Mouse (Mus musculus) limb, embryonic 14.5 days (tissue): Measurements from ENCODE around the gene Gm49393. TPM values are rescaled to one million over a fixed set of nuclear protein-coding genes. Genes with fewer than 3 reads are reported as not detected.

Source experiments
- ATAC-seq: fragments of 200-750 bp; cut with Nextera tagmentation; 2 replicates; pipeline ENCODE4 v1.8.0; 2017; ENCODE audit warnings: low read depth, moderate number of reproducible peaks, moderate TSS enrichment; ENCODE audit not compliant: low FRiP score
- DNase-seq: peaks from one replicate; pipeline ENCODE4 v3.0.0-alpha.2; 2015; ENCODE audit warnings: low spot score
- H3K27ac ChIP-seq: fragments of 300-500 bp; sonication (generic); replicated peaks from 2 replicates; pipeline ENCODE4 v1.5.1; 2014; ENCODE audit warnings: low read depth, mild to moderate bottlenecking, low read length, moderate library complexity, mixed read lengths
- H3K27me3 ChIP-seq: fragments of 300-500 bp; sonication (generic); 2 replicates; pipeline ENCODE4 v1.6.1; 2014; ENCODE audit warnings: low read length, mixed read lengths; ENCODE audit not compliant: control insufficient read depth, insufficient read depth
- H3K36me3 ChIP-seq: fragments of 300-500 bp; sonication (generic); 2 replicates; pipeline ENCODE4 v1.6.1; 2014; ENCODE audit warnings: mild to moderate bottlenecking, low read length, moderate library complexity, mixed read lengths; ENCODE audit not compliant: control insufficient read depth, insufficient read depth
- H3K4me1 ChIP-seq: fragments of 300-500 bp; sonication (generic); 2 replicates; pipeline ENCODE4 v1.6.1; 2014; ENCODE audit warnings: antibody characterized with exemption, low read length, mixed read lengths; ENCODE audit not compliant: control insufficient read depth, insufficient read depth
- H3K4me2 ChIP-seq: fragments of 300-500 bp; sonication (generic); replicated peaks from 2 replicates; pipeline ENCODE4 v1.6.1; 2014; ENCODE audit warnings: low read depth, mild to moderate bottlenecking, low read length, moderate library complexity; ENCODE audit not compliant: severe bottlenecking
- H3K4me3 ChIP-seq: fragments of 300-500 bp; sonication (generic); replicated peaks from 2 replicates; pipeline ENCODE4 v1.5.1; 2014; ENCODE audit warnings: low read length
- H3K9ac ChIP-seq: fragments of 300-500 bp; sonication (generic); 2 replicates; pipeline ENCODE4 v1.6.1; 2014; ENCODE audit warnings: mild to moderate bottlenecking, low read depth, low read length, moderate library complexity; ENCODE audit not compliant: severe bottlenecking
- H3K9me3 ChIP-seq: fragments of 300-500 bp; sonication (generic); 2 replicates; pipeline ENCODE4 v1.6.1; 2016; ENCODE audit warnings: low read length; ENCODE audit not compliant: control insufficient read depth
- POLR2A ChIP-seq: fragments of 200-500 bp; IDR thresholded peaks from 2 replicates; pipeline ENCODE4 v1.8.0; 2012; ENCODE audit warnings: inconsistent platforms, mild to moderate bottlenecking, moderate library complexity, borderline replicate concordance; ENCODE audit not compliant: insufficient read depth, insufficient read length; ENCODE audit errors: extremely low read depth
- WGBS: fragments of 180-500 bp; shearing (Covaris S2); extraction: QIAGEN DNeasy Blood & Tissue Kit; methylation state at CpG from one replicate; pipeline ENCODE4 v1.1.7; 2014; 5-methylcytosine and 5-hydroxymethylcytosine counted together
- polyA plus RNA-seq, 2 experiments: library from polyadenylated mRNA; depleted of rRNA in 1 of 2; stranded (reverse) in 1 of 2; unstranded in 1 of 2; fragments of >200 nt; fragmentation: Nextera tagmentation in 1 of 2; extraction: Ambion mirVana in 1 of 2; gene quantifications; 2 replicates each; pipeline versions ENCODE4 v1.2.1 to v1.2.3; 2012 to 2014

Gm49393 gene
- polyA plus RNA-seq, 2 experiments: not detected

- DNase-seq (no peak), ATAC-seq (no peak)
- no peak overlapping the region for H3K27ac ChIP-seq
- no peak overlapping the region for H3K9ac ChIP-seq
- H3K4me3 ChIP-seq: no peak overlapping the region
- no peaks in the 10 kb centered on the region for H3K4me1 ChIP-seq
- 80% methylated on average over 4 of the region's 4 CpGs for WGBS
- H3K27me3 ChIP-seq: no peaks in the 10 kb centered on the region
- H3K9me3 ChIP-seq: no peaks in the 10 kb centered on the region
- no peaks in the 10 kb centered on the region for H3K36me3 ChIP-seq
- no peak overlapping the region for H3K4me2 ChIP-seq
- no peak for TF ChIP-seq POLR2A
Measured at GRCm38 (mm10) chr13:60848241-60849120, 86.9 kb downstream of the Gm49393 start.

GRCm38 (mm10) chr13:60843153-60843552, 92.2 kb downstream of the Gm49393 start:
- H3K27me3 ChIP-seq: no peaks in the 10 kb centered on the region
- ATAC-seq (no peak), DNase-seq (no peak)
- no peaks in the 10 kb centered on the region for H3K4me1 ChIP-seq
- no peak overlapping the region for H3K4me2 ChIP-seq
- H3K9ac ChIP-seq: no peak overlapping the region
- no peaks in the 10 kb centered on the region for H3K9me3 ChIP-seq
- H3K36me3 ChIP-seq: no peaks in the 10 kb centered on the region
- TF ChIP-seq POLR2A: no peak
- 81% methylated on average over 8 of the region's 8 CpGs for WGBS
- no peak overlapping the region for H3K4me3 ChIP-seq
- H3K27ac ChIP-seq: no peak overlapping the region

GRCm38 (mm10) chr13:60842703-60843102, 92.7 kb downstream of the Gm49393 start:
- Histone ChIP-seq H3K4me3 (no peak overlapping the region), H3K4me1 (no peaks in the 10 kb centered on the region), H3K4me2 (no peak overlapping the region), H3K9me3 (no peaks in the 10 kb centered on the region), H3K9ac (no peak overlapping the region), H3K27ac (no peak overlapping the region), H3K36me3 (no peaks in the 10 kb centered on the region), H3K27me3 (no peaks in the 10 kb centered on the region)
- no peak for TF ChIP-seq POLR2A
- DNase-seq: no peak
- no peak for ATAC-seq
- 72% methylated on average over 6 of the region's 6 CpGs for WGBS

- Histone ChIP-seq H3K4me3 (no peak overlapping the region), H3K4me2 (no peak overlapping the region), H3K9me3 (no peaks in the 10 kb centered on the region), H3K27me3 (no peaks in the 10 kb centered on the region), H3K4me1 (no peaks in the 10 kb centered on the region), H3K36me3 (no peaks in the 10 kb centered on the region), H3K9ac (no peak overlapping the region), H3K27ac (no peak overlapping the region)
- 78% methylated on average over 2 of the region's 2 CpGs for WGBS
- no peak for TF ChIP-seq POLR2A
- no peak for DNase-seq
- ATAC-seq: no peak
Measured at GRCm38 (mm10) chr13:60839353-60839902, 96.0 kb downstream of the Gm49393 start.

GRCm38 (mm10) chr13:60826052-60826451, 109.3 kb downstream of the Gm49393 start:
- Histone ChIP-seq H3K4me2 (no peak overlapping the region), H3K9ac (no peak overlapping the region), H3K36me3 (no peaks in the 10 kb centered on the region), H3K4me3 (no peak overlapping the region), H3K27ac (no peak overlapping the region), H3K4me1 (no peaks in the 10 kb centered on the region), H3K9me3 (no peaks in the 10 kb centered on the region), H3K27me3 (no peaks in the 10 kb centered on the region)
- WGBS: 62% methylated on average over 3 of the region's 3 CpGs
- ATAC-seq (no peak), DNase-seq (no peak)
- no peak for TF ChIP-seq POLR2A
